Mouse (Mus musculus): ENCODE results near the gene Ak7. TPM values are rescaled to one million over a fixed set of nuclear protein-coding genes. Genes with fewer than 3 reads are reported as not detected.

The Ak7 gene
- polyA plus RNA-seq, 2 experiments, result 0.04 TPM; not detected in 1

- Histone ChIP-seq H3K36me3 (replicated peaks; ENCODE audit: control insufficient read depth, insufficient read depth, low read depth) (no peaks in the 10 kb centered on the region; the same call in 1 of the 2 replicates), H3K4me2 (ENCODE audit: low read depth) (no peak overlapping the region), H3K9me3 (ENCODE audit: control insufficient read depth, low read length) (no peaks in the 10 kb centered on the region), H3K9ac (replicated peaks) (no peak overlapping the region), H3K27me3 (ENCODE audit: control insufficient read depth, insufficient read depth, low read length) (no peaks in the 10 kb centered on the region), H3K4me1 (replicated peaks; ENCODE audit: control insufficient read depth in 2 of 2, insufficient read depth in 2 of 2, low read length in 1 of 2) (peaks cover 12 to 14% of the 10 kb centered on the region in 2 experiments; a peak in 3 of 4 replicates), H3K27ac (no peak overlapping the region), H3K4me3 (ENCODE audit: insufficient read depth in 1 of 2, low read depth in 2 of 2, low read length in 2 of 2) (no peak overlapping the region)
- no peak for ATAC-seq (ENCODE audit: insufficient read depth)
- TF ChIP-seq CTCF (IDR thresholded peaks at IDR 0.05; ENCODE audit: low read depth) (no peak), EP300 (IDR thresholded peaks at IDR 0.05; ENCODE audit: low read depth) (no peak)
- WGBS (ENCODE audit: insufficient replicate concordance), result 83% methylated on average over 2 of the region's 2 CpGs
- DNase-seq (ENCODE audit: low read depth in 3 of 3, low spot score in 3 of 3), result no peak
Observed at GRCm38 (mm10) chr12:105787626-105788025, 81.8 kb downstream of the Ak7 start.

GRCm38 (mm10) chr12:105789885-105790284 lies 84.1 kb downstream of the Ak7 start:
- ATAC-seq (ENCODE audit: insufficient read depth), result no peak
- peaks cover 9 to 12% of the 10 kb centered on the region in 2 experiments; a peak in 3 of 4 replicates for H3K4me1 ChIP-seq (replicated peaks; ENCODE audit: control insufficient read depth in 2 of 2, insufficient read depth in 2 of 2, low read length in 1 of 2)
- H3K27ac ChIP-seq, result no peak overlapping the region
- H3K4me2 ChIP-seq (ENCODE audit: low read depth), result no peak overlapping the region
- WGBS (ENCODE audit: insufficient replicate concordance), result 67% methylated on average over 6 of the region's 6 CpGs
- no peaks in the 10 kb centered on the region; the same call in 1 of the 2 replicates for H3K36me3 ChIP-seq (replicated peaks; ENCODE audit: control insufficient read depth, insufficient read depth, low read depth)
- no peak for TF ChIP-seq CTCF (IDR thresholded peaks at IDR 0.05; ENCODE audit: low read depth)
- no peak for TF ChIP-seq EP300 (IDR thresholded peaks at IDR 0.05; ENCODE audit: low read depth)
- no peak overlapping the region for H3K9ac ChIP-seq (replicated peaks)
- no peak overlapping the region for H3K4me3 ChIP-seq (ENCODE audit: insufficient read depth in 1 of 2, low read depth in 2 of 2, low read length in 2 of 2)
- H3K27me3 ChIP-seq (ENCODE audit: control insufficient read depth, insufficient read depth, low read length), result no peaks in the 10 kb centered on the region
- no peaks in the 10 kb centered on the region for H3K9me3 ChIP-seq (ENCODE audit: control insufficient read depth, low read length)
- no peak for DNase-seq (ENCODE audit: low read depth in 3 of 3, low spot score in 3 of 3)

- Histone ChIP-seq H3K4me2 (ENCODE audit: low read depth) (no peak overlapping the region), H3K4me3 (ENCODE audit: insufficient read depth in 1 of 2, low read depth in 2 of 2, low read length in 2 of 2) (no peak overlapping the region), H3K27me3 (ENCODE audit: control insufficient read depth, insufficient read depth, low read length) (no peaks in the 10 kb centered on the region), H3K36me3 (replicated peaks; ENCODE audit: control insufficient read depth, insufficient read depth, low read depth) (peaks cover 4% of the 10 kb centered on the region), H3K9me3 (ENCODE audit: control insufficient read depth, low read length) (no peaks in the 10 kb centered on the region), H3K9ac (replicated peaks) (no peak overlapping the region), H3K4me1 (replicated peaks; ENCODE audit: control insufficient read depth in 2 of 2, insufficient read depth in 2 of 2, low read length in 1 of 2) (peaks cover under 1 to 1% of the 10 kb centered on the region in 2 experiments; a peak in 1 of 4 replicates), H3K27ac (no peak overlapping the region)
- 74% methylated on average over 2 of the region's 2 CpGs for WGBS (ENCODE audit: insufficient replicate concordance)
- ATAC-seq (ENCODE audit: insufficient read depth) (no peak), DNase-seq (ENCODE audit: low read depth in 3 of 3, low spot score in 3 of 3) (no peak)
- TF ChIP-seq CTCF (IDR thresholded peaks at IDR 0.05; ENCODE audit: low read depth) (no peak), EP300 (IDR thresholded peaks at IDR 0.05; ENCODE audit: low read depth) (no peak)
Observed at GRCm38 (mm10) chr12:105794896-105795295, 89.1 kb downstream of the Ak7 start.

- H3K27ac ChIP-seq, result no peak overlapping the region
- no peak for TF ChIP-seq CTCF (IDR thresholded peaks at IDR 0.05; ENCODE audit: low read depth)
- TF ChIP-seq EP300 (IDR thresholded peaks at IDR 0.05; ENCODE audit: low read depth), result no peak
- H3K4me3 ChIP-seq (ENCODE audit: insufficient read depth in 1 of 2, low read depth in 2 of 2, low read length in 2 of 2), result no peak overlapping the region
- H3K4me1 ChIP-seq (replicated peaks; ENCODE audit: control insufficient read depth in 2 of 2, insufficient read depth in 2 of 2, low read length in 1 of 2), result no peaks in the 10 kb centered on the region
- H3K4me2 ChIP-seq (ENCODE audit: low read depth), result no peak overlapping the region
- no peaks in the 10 kb centered on the region for H3K9me3 ChIP-seq (ENCODE audit: control insufficient read depth, low read length)
- DNase-seq (ENCODE audit: low read depth in 3 of 3, low spot score in 3 of 3) (no peak), ATAC-seq (ENCODE audit: insufficient read depth) (no peak)
- no peak overlapping the region for H3K9ac ChIP-seq (replicated peaks)
- no peaks in the 10 kb centered on the region for H3K27me3 ChIP-seq (ENCODE audit: control insufficient read depth, insufficient read depth, low read length)
- H3K36me3 ChIP-seq (replicated peaks; ENCODE audit: control insufficient read depth, insufficient read depth, low read depth), result peaks cover 27% of the 10 kb centered on the region
Observed at GRCm38 (mm10) chr12:105798001-105798400, 92.2 kb downstream of the Ak7 start.

GRCm38 (mm10) chr12:105805790-105806189 lies 100.0 kb downstream of the Ak7 start:
- 0 out of 4 replicates have a peak, but pooled peaks cover 0 to 2% of the 10 kb centered on the region in 2 experiments for H3K4me1 ChIP-seq (replicated peaks; ENCODE audit: control insufficient read depth in 2 of 2, insufficient read depth in 2 of 2, low read length in 1 of 2)
- H3K27ac ChIP-seq, result no peak overlapping the region
- WGBS (ENCODE audit: insufficient replicate concordance), result 77% methylated on average over 3 of the region's 3 CpGs
- H3K9me3 ChIP-seq (ENCODE audit: control insufficient read depth, low read length), result no peaks in the 10 kb centered on the region
- peaks cover 69% of the 10 kb centered on the region for H3K36me3 ChIP-seq (replicated peaks; ENCODE audit: control insufficient read depth, insufficient read depth, low read depth)
- DNase-seq (ENCODE audit: low read depth in 3 of 3, low spot score in 3 of 3) (no peak), ATAC-seq (ENCODE audit: insufficient read depth) (no peak)
- H3K27me3 ChIP-seq (ENCODE audit: control insufficient read depth, insufficient read depth, low read length), result no peaks in the 10 kb centered on the region
- H3K9ac ChIP-seq (replicated peaks), result no peak overlapping the region
- TF ChIP-seq CTCF (IDR thresholded peaks at IDR 0.05; ENCODE audit: low read depth) (no peak), EP300 (IDR thresholded peaks at IDR 0.05; ENCODE audit: low read depth) (no peak)
- no peak overlapping the region for H3K4me2 ChIP-seq (ENCODE audit: low read depth)
- H3K4me3 ChIP-seq (ENCODE audit: insufficient read depth in 1 of 2, low read depth in 2 of 2, low read length in 2 of 2), result no peak overlapping the region

Measured in liver, embryonic 14.5 days (tissue).